Mouse (Mus musculus) hematopoietic stem cell, adult 5-6 weeks (primary cell): Measurements from ENCODE around the gene Tex29. TPM values are rescaled to one million over a fixed set of nuclear protein-coding genes. Genes with fewer than 3 reads are reported as not detected.

Experiments used
- ATAC-seq, 2 experiments: fragments of 125-278 bp in 1 of 2; replicated peaks in 1 of 2; 2 replicates each; pipeline ENCODE4 v1.8.0; 2016 to 2017; ENCODE audit warnings: inconsistent platforms in 2 of 2, mild to moderate bottlenecking in 2 of 2, moderate number of reproducible peaks in 2 of 2, low read depth in 1 of 2, moderate TSS enrichment in 1 of 2; ENCODE audit not compliant: low FRiP score in 2 of 2, poor library complexity in 2 of 2, severe bottlenecking in 2 of 2, insufficient read depth in 1 of 2, low TSS enrichment in 1 of 2
- total RNA-seq: library from RNA; stranded (forward); fragments of 172-1452, 232-1000 nt; gene quantifications from 2 replicates; pipeline ENCODE4 v1.2.3, GENCODE M21; 2017

Gene Tex29
- not detected in 2 replicates for total RNA-seq

GRCm38 (mm10) chr8:11840174-11840573 lies at the start of gene Tex29:
TSS of gene Tex29 (plus strand) at chr8:11840474.
- ATAC-seq: no peak

- ATAC-seq: no peak
These were observed 45.3 kb upstream of the Tex29 start for GRCm38 (mm10) chr8:11794956-11795355.

- ATAC-seq: no peak
These were observed 43.1 kb upstream of the Tex29 start for GRCm38 (mm10) chr8:11797128-11797527.

GRCm38 (mm10) chr8:11797729-11798479 lies 42.4 kb upstream of the Tex29 start:
- no peak for ATAC-seq

GRCm38 (mm10) chr8:11798480-11798867 lies 41.8 kb upstream of the Tex29 start:
- ATAC-seq: no peak

GRCm38 (mm10) chr8:11799098-11799497 lies 41.2 kb upstream of the Tex29 start:
- no peak for ATAC-seq

GRCm38 (mm10) chr8:11800481-11800880 lies 39.8 kb upstream of the Tex29 start:
- ATAC-seq: no peak

- no peak for ATAC-seq
These were observed 38.7 kb upstream of the Tex29 start for GRCm38 (mm10) chr8:11801571-11801970.

GRCm38 (mm10) chr8:11804914-11805313 lies 35.4 kb upstream of the Tex29 start:
- no peak for ATAC-seq

- ATAC-seq: no peak
These were observed 34.0 kb upstream of the Tex29 start for GRCm38 (mm10) chr8:11806252-11806651.

GRCm38 (mm10) chr8:11807361-11807760 lies 32.9 kb upstream of the Tex29 start:
- no peak for ATAC-seq

- ATAC-seq: no peak
These were observed 32.2 kb upstream of the Tex29 start for GRCm38 (mm10) chr8:11808047-11808446.

- no peak for ATAC-seq
These were observed 29.8 kb upstream of the Tex29 start for GRCm38 (mm10) chr8:11810426-11810825.

- ATAC-seq: no peak
These were observed 26.5 kb upstream of the Tex29 start for GRCm38 (mm10) chr8:11813801-11814200.

GRCm38 (mm10) chr8:11815206-11815605 lies 25.1 kb upstream of the Tex29 start:
- ATAC-seq: no peak

GRCm38 (mm10) chr8:11820136-11820535 lies 20.1 kb upstream of the Tex29 start:
- ATAC-seq: no peak

- ATAC-seq: no peak
These were observed 19.7 kb upstream of the Tex29 start for GRCm38 (mm10) chr8:11820568-11820967.

- ATAC-seq: no peak
These were observed 18.6 kb upstream of the Tex29 start for GRCm38 (mm10) chr8:11821451-11822206.
